Mouse (Mus musculus): ENCODE results near the gene Lyrm7.
A peak's percentile ranks its signal among the peaks of the same experiment; 100 is the strongest.

The Lyrm7 gene

GRCm38 (mm10) chr11:54801791-54802558 lies 58.7 kb downstream of the Lyrm7 start:
- DNase-seq: no peak

- no peak for DNase-seq
Measured at GRCm38 (mm10) chr11:54796551-54796950, 64.2 kb downstream of the Lyrm7 start.

GRCm38 (mm10) chr11:54794678-54795077 lies 66.0 kb downstream of the Lyrm7 start:
- no peak for DNase-seq

GRCm38 (mm10) chr11:54793173-54793572 lies 67.5 kb downstream of the Lyrm7 start:
- DNase-seq: no peak

- no peak for DNase-seq
Measured at GRCm38 (mm10) chr11:54791458-54791857, 69.3 kb downstream of the Lyrm7 start.

GRCm38 (mm10) chr11:54787488-54788474 lies 72.9 kb downstream of the Lyrm7 start, which contains the start of gene Cdc42se2:
Gene Cdc42se2, minus strand, starts transcription at chr11:54787675.
- peak; percentile 97 for DNase-seq

- peak; percentile 39 to 58 for DNase-seq
Measured at GRCm38 (mm10) chr11:54786858-54787487, 73.7 kb downstream of the Lyrm7 start.

- no peak for DNase-seq
Measured at GRCm38 (mm10) chr11:54785566-54785965, 75.2 kb downstream of the Lyrm7 start.

GRCm38 (mm10) chr11:54784436-54784835 lies 76.3 kb downstream of the Lyrm7 start:
- no peak for DNase-seq

- DNase-seq: no peak
Measured at GRCm38 (mm10) chr11:54782253-54782652, 78.5 kb downstream of the Lyrm7 start.

GRCm38 (mm10) chr11:54779946-54780345 lies 80.8 kb downstream of the Lyrm7 start:
- no peak for DNase-seq

GRCm38 (mm10) chr11:54778131-54778844 lies 82.4 kb downstream of the Lyrm7 start:
- no peak for DNase-seq

GRCm38 (mm10) chr11:54777387-54778130 lies 83.2 kb downstream of the Lyrm7 start:
- no peak for DNase-seq
